Comparison of ENCODE assay signal across 17 mouse cellular contexts in the genomic region with DNA sequence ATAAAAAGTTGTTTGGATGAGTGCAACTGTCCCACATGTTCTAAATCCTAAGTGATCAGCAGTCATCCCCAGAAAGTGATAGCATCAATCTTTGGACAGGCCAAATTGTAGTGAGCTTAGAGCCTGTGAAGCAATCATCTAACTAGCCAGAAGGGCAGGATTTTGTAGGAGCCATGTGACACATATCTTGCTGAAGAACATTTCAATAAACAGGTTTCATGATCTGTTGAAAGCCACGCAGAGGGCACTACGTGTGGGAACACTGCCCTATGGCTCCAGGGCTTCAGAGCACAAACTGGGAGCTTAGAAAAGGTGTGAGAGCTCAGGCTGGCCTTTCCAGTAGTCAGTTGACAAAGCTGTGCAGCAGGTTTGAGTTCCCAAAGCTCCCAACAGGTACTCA.
"Had no signal": no experiment of that assay in that cellular context is flagged by ENCODE, and none has a peak within 500 bp of the region (broad histone marks: within the 10 kb centered on the region; RNA-seq: fewer than 3 reads in every experiment).

No protein-coding gene starts in this region.

- DNase-seq: cerebellum, adult 2 months; cerebellum, adult 8-10 months; cerebellum, adult 9-10 months; cerebellum, adult 9-11 months; cerebellum, postnatal 10 days; cerebellum, postnatal 14 days; cerebellum, postnatal 25 days; cerebellum, postnatal 36 days; embryo, embryonic 11 days; forebrain, postnatal 0 days; gastrocnemius, adult 2 months; gastrocnemius, postnatal 10 days; gastrocnemius, postnatal 14 days; gastrocnemius, postnatal 25 days; gastrocnemius, postnatal 36 days; heart, adult 11 months; heart, adult 18-20 months had no signal
